Mouse (Mus musculus) heart, embryonic 16.5 days (tissue): ENCODE measurements around the gene Gm26897. TPM values are rescaled to one million over a fixed set of nuclear protein-coding genes. Genes with fewer than 3 reads are reported as not detected.
A peak's percentile ranks its signal among the peaks of the same experiment; 100 is the strongest.

ENCODE experiments used
- ATAC-seq: fragments of 200-750 bp; cut with Nextera tagmentation; replicated peaks from 2 replicates; pipeline ENCODE4 v1.8.0; 2017; ENCODE audit warnings: moderate number of reproducible peaks; ENCODE audit not compliant: insufficient read depth, low FRiP score; ENCODE audit errors: extremely low read depth
- H3K27ac ChIP-seq: fragments of 300-500 bp; sonication (generic); 2 replicates; pipeline ENCODE4 v1.5.1; 2014; ENCODE audit warnings: mild to moderate bottlenecking, low read length, control low read depth, moderate library complexity
- H3K27me3 ChIP-seq: fragments of 300-500 bp; sonication (generic); 2 replicates; pipeline ENCODE4 v1.6.1; 2014; ENCODE audit warnings: low read length, mixed read lengths; ENCODE audit not compliant: control insufficient read depth, insufficient read depth
- H3K36me3 ChIP-seq: fragments of 300-500 bp; sonication (generic); 2 replicates; pipeline ENCODE4 v1.6.1; 2014; ENCODE audit not compliant: control insufficient read depth, insufficient read depth
- H3K4me1 ChIP-seq: fragments of 300-500 bp; sonication (generic); 2 replicates; pipeline ENCODE4 v1.6.1; 2014; ENCODE audit warnings: low read length, mixed read lengths; ENCODE audit not compliant: control insufficient read depth, insufficient read depth
- H3K4me2 ChIP-seq: fragments of 300-500 bp; sonication (generic); 2 replicates; pipeline ENCODE4 v1.6.1; 2014; ENCODE audit warnings: low read depth, mild to moderate bottlenecking, control low read depth, low read length
- H3K4me3 ChIP-seq: fragments of 300-500 bp; sonication (generic); 2 replicates; pipeline ENCODE4 v1.5.1; 2014; ENCODE audit warnings: mild to moderate bottlenecking, control low read depth, low read length
- H3K9ac ChIP-seq: fragments of 300-500 bp; sonication (generic); 2 replicates; pipeline ENCODE4 v1.6.1; 2014; ENCODE audit warnings: low read length, control low read depth
- H3K9me3 ChIP-seq: fragments of 300-500 bp; sonication (generic); replicated peaks from 2 replicates; pipeline ENCODE4 v1.6.1; 2016; ENCODE audit warnings: low read length; ENCODE audit not compliant: control insufficient read depth
- WGBS: fragments of 180-500 bp; shearing (Covaris S2); extraction: QIAGEN DNeasy Blood & Tissue Kit; methylation state at CpG from one replicate; pipeline ENCODE4 v1.1.7; 2014; 5-methylcytosine and 5-hydroxymethylcytosine counted together
- polyA plus RNA-seq: library from polyadenylated mRNA; unstranded; fragments of >200 nt; fragmentation: Nextera tagmentation; extraction: Ambion mirVana; gene quantifications from 2 replicates; pipeline ENCODE4 v1.2.1, GENCODE M21; 2015

Gene Gm26897
- polyA plus RNA-seq, 1 experiment from 2014 or later = not detected

DNA sequence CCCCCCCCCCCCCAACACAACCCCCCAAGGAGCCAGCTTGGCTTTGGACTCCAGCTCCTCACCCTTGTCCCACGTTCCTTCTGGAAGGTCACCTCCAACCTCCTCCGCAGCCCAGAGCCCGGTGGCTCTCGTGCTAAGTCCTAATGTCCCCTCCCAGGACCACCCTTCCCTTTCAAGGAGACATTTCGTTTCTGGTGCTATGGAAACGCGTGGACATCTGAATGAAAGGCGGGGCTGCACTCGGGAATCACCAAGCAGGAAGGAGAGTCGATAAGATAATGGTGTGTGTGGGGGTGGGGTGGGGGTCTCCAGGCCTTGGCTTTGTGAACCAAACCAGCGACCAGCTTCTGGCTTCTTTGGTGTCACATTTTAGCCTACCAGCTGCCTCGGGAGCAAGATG lies 27.9 kb downstream of the Gm26897 start:
- 1% methylated on average over 12 of the region's 12 CpGs for WGBS
- H3K9ac ChIP-seq = peak overlapping the region; percentile 64
- peak overlapping the region; percentile 81 for H3K4me2 ChIP-seq
- no peaks in the 10 kb centered on the region for H3K27me3 ChIP-seq
- H3K27ac ChIP-seq = peak overlapping the region; percentile 46
- H3K9me3 ChIP-seq = no peaks in the 10 kb centered on the region
- no peaks in the 10 kb centered on the region for H3K36me3 ChIP-seq
- H3K4me1 ChIP-seq = peaks cover 14% of the 10 kb centered on the region
- ATAC-seq = peak; percentile 15; the same call in 1 of the 2 replicates
- peak overlapping the region; percentile 46 for H3K4me3 ChIP-seq

DNA sequence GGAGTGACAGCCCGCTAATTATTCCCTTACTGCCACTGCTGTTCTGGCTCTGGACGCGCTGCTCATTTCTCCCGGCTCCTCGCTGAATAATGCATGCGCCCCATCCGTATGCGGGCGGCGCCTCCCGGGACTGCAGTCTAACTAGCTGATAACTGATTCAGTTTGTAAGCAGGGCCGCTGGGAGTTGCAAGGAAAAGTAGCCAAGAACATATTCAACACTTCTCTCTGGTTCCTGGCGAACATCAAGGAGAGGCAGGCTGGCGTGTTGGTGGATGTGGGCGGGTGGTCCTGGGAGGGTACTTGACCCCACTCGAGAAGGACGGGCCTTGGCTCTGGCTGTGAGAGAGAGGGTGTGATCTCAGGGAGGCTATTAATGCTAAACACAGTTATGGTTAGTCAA lies 28.4 kb downstream of the Gm26897 start:
- H3K27me3 ChIP-seq = no peaks in the 10 kb centered on the region
- peak overlapping the region; percentile 46 for H3K4me3 ChIP-seq
- peak; percentile 72 for ATAC-seq
- peak overlapping the region; percentile 46 for H3K27ac ChIP-seq
- H3K4me1 ChIP-seq = peaks cover 14% of the 10 kb centered on the region
- peak overlapping the region; percentile 64; the same call in 1 of the 2 replicates for H3K9ac ChIP-seq
- H3K4me2 ChIP-seq = peak overlapping the region; percentile 81
- H3K36me3 ChIP-seq = no peaks in the 10 kb centered on the region
- 4% methylated on average over 17 of the region's 17 CpGs for WGBS
- H3K9me3 ChIP-seq = no peaks in the 10 kb centered on the region

DNA sequence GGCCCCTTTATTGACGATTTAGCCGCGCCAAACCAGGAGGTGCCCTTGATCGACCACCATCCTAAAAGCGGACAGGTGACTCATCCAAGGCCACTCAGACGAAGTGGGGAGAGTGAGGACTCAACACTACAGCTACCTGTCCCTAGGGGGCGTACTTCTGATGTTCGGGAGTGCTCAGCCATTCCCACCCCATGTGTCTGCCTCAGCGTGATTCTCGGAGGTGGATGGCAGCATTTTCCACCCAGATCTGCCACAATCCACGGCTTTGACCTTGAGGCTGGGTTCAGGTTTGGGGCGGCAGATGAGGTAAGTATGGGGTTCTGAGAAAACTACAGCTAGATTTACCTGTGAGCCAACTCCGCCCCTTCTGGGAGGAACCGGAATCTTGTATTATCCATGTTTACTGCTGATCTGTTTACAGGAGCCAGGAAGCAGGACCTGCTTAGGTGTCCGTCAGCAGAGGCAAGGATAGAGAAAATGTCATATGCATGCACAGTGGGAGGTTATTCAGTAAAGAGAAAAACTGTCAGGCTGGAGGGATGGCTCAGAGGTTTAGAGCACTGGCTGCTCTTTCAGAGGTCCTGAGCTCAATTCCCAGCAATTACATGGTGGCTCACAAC lies 32.1 kb downstream of the Gm26897 start:
- WGBS = 69% methylated on average over 15 of the region's 15 CpGs
- H3K27ac ChIP-seq = no peak overlapping the region
- no peak overlapping the region for H3K9ac ChIP-seq
- no peaks in the 10 kb centered on the region for H3K9me3 ChIP-seq
- no peak overlapping the region for H3K4me2 ChIP-seq
- peaks cover 12% of the 10 kb centered on the region for H3K4me1 ChIP-seq
- no peaks in the 10 kb centered on the region for H3K36me3 ChIP-seq
- ATAC-seq = no peak
- H3K4me3 ChIP-seq = no peak overlapping the region
- no peaks in the 10 kb centered on the region for H3K27me3 ChIP-seq

DNA sequence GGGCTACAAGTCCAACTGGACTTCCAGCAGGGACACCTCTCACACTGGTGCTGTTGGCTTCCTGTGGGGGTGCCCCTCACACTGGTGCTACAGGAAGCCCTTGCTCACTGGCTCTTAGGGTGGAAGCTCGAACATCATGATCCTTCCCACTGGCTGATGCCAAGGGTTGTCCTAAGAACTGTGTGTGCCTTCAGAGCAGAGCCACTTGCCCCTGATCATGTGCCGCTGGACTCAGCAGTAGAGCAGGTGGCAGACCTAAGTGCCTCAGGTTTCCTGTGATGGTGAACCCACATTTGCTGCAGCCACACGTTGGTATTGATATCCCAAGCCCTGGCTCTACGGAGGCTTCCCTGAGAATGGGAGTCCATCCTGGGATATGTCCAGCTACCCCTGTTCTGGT lies 33.0 kb downstream of the Gm26897 start:
- Histone ChIP-seq H3K4me2 (no peak overlapping the region), H3K9ac (no peak overlapping the region), H3K4me1 (peaks cover 3% of the 10 kb centered on the region), H3K4me3 (no peak overlapping the region), H3K9me3 (no peaks in the 10 kb centered on the region), H3K36me3 (no peaks in the 10 kb centered on the region), H3K27ac (no peak overlapping the region), H3K27me3 (no peaks in the 10 kb centered on the region)
- ATAC-seq = no peak
- WGBS = 81% methylated on average over 4 of the region's 4 CpGs

DNA sequence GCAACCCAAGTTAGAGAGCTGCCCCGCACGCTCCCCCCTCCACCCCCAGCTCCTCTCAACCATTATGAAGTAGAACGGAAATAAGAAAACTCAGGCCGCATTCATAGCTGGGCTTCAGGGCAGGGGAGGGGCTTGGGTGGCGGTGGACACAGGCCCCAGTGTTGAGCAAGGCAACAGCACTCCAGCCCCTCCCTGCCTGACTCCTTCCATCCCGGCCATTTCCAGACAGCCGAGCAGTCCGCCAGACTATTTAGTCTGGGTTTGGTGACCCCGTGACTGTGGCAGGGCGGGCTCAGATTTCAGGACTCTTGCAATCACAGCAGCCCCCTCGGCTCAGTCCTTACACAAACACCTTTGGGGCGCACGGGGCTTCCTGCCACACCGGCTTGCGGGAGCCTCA lies 36.5 kb downstream of the Gm26897 start:
- Histone ChIP-seq H3K9me3 (no peaks in the 10 kb centered on the region), H3K27me3 (no peaks in the 10 kb centered on the region), H3K36me3 (no peaks in the 10 kb centered on the region), H3K4me2 (peak overlapping the region; percentile 49), H3K9ac (peak overlapping the region; percentile 19; the same call in 1 of the 2 replicates), H3K27ac (0 out of 2 replicates have a peak overlapping the region, but pooled peaks have one; percentile 44), H3K4me3 (no peak overlapping the region), H3K4me1 (peaks cover 20% of the 10 kb centered on the region)
- peak; percentile 75 for ATAC-seq
- WGBS = 10% methylated on average over 15 of the region's 15 CpGs

DNA sequence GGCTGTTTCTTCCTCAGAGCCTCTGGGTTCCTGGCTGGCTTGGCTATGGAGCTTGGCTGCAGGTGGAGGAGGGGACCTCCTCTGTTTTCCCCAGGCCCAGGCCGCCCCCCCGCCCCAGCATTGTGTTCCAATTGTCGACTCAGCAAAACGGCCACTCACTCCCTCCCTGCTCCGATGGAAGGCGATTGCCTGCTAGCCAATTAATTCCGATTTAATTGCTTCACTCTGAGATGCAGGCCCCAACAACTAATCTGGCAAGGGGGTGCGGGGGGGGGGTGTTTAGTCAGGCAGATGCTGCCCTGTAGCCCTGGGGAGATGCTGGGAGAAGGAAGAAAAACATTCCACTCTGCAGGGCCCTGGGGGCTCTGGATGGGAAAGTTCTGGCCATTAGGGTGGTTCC lies 38.4 kb downstream of the Gm26897 start:
- no peaks in the 10 kb centered on the region for H3K9me3 ChIP-seq
- WGBS = 38% methylated on average over 8 of the region's 8 CpGs
- H3K36me3 ChIP-seq = no peaks in the 10 kb centered on the region
- no peak overlapping the region for H3K4me2 ChIP-seq
- peaks cover 20% of the 10 kb centered on the region for H3K4me1 ChIP-seq
- no peak overlapping the region for H3K9ac ChIP-seq
- ATAC-seq = no peak
- H3K27ac ChIP-seq = peak overlapping the region; percentile 8
- no peak overlapping the region for H3K4me3 ChIP-seq
- H3K27me3 ChIP-seq = no peaks in the 10 kb centered on the region

DNA sequence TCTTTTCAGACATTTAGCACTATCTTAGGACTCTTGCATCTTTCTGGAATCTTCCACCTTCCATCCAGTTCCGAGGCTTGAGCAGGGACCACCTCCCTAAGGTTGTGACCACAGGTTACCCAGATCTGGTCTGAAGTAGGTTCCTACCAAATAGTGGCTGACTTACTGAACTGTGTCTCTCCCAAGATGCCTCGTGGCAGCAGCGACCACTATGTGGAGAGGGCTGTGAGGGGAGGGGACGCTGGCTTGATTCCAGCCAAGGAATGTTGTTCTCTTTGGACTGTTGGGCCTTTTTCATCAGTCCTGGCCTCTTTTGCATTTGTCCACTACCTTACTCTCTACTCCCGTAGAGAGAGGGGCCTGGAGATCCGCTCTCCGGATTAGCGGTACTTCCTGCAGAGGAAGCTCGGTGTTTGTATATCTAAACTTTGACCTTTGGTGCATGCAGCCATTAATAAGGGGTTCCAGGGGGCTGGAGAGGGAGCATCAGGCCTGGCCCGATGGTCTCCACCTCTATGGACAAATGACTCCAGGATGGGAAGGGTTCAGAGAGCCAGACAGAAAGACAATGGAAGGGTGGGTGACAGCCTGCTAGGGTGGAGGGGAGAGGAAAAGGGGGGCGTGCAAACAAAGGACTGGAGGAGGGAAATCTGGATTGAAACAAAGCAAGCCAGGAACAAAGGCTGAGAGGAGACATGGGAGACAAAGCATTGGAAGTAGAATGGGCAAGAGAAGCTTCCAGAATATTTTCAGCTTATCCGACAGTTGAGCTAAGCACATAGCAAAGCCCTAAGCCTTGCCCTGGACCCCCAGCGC lies 39.1 kb downstream of the Gm26897 start:
- WGBS = 55% methylated on average over 13 of the region's 13 CpGs

DNA sequence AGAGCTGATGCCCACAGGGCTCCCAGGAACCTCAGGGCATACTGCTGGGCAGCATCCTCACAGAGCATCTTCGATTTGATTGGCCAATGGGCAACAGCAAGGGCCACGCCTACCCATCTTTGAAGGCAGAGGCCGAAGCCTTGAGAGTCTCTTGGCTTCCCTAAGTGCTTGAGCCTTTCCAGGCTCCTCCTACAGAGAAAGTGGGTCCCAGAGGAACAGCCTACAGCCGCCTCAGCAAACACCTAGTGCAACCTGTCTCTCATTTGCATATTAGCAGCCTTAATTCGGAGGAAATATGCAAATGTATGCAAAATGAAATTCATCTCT lies 39.6 kb downstream of the Gm26897 start:
- 64% methylated on average over 5 of the region's 5 CpGs for WGBS

More for the DNA sequence above, 39.1 kb downstream of the Gm26897 start:
- no peak overlapping the region for H3K4me3 ChIP-seq
- H3K4me1 ChIP-seq = peaks cover 21% of the 10 kb centered on the region
- H3K9me3 ChIP-seq = no peaks in the 10 kb centered on the region
- no peaks in the 10 kb centered on the region for H3K36me3 ChIP-seq
- H3K4me2 ChIP-seq = no peak overlapping the region
- ATAC-seq = peak; percentile 39; the same call in 1 of the 2 replicates
- no peak overlapping the region for H3K9ac ChIP-seq
- H3K27ac ChIP-seq = peak overlapping the region; percentile 32
- no peaks in the 10 kb centered on the region for H3K27me3 ChIP-seq

DNA sequence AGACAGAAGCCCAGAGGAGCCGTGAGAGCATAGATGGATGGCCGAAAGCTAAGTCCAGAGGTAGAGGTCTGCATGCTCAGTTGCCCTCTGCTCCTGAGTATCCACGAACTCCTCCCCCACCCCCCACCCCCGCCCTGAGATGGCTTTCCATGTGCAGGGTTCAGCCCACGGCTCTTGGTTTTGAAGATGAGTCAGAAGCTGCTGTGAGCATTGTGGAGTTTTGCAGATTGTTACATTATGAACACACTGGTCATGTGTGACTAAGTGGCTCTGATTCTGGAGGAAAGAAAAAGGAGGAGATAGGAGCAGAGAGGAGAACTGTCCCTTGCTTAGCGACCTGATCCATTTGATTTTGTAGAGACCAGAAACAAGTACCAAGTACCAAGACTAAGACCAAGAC lies 42.5 kb downstream of the Gm26897 start:
- no peaks in the 10 kb centered on the region for H3K36me3 ChIP-seq
- peaks cover 25% of the 10 kb centered on the region for H3K4me1 ChIP-seq
- ATAC-seq = no peak
- H3K27ac ChIP-seq = no peak overlapping the region
- no peaks in the 10 kb centered on the region for H3K9me3 ChIP-seq
- H3K4me3 ChIP-seq = no peak overlapping the region
- 81% methylated on average over 6 of the region's 6 CpGs for WGBS
- no peaks in the 10 kb centered on the region for H3K27me3 ChIP-seq
- no peak overlapping the region for H3K4me2 ChIP-seq
- no peak overlapping the region for H3K9ac ChIP-seq

More for the DNA sequence above, 39.6 kb downstream of the Gm26897 start:
- Histone ChIP-seq H3K9me3 (no peaks in the 10 kb centered on the region), H3K9ac (no peak overlapping the region), H3K4me1 (peaks cover 25% of the 10 kb centered on the region), H3K36me3 (no peaks in the 10 kb centered on the region), H3K27me3 (no peaks in the 10 kb centered on the region), H3K4me3 (no peak overlapping the region), H3K27ac (0 out of 2 replicates have a peak overlapping the region, but pooled peaks have one; percentile 32), H3K4me2 (no peak overlapping the region)
- no peak for ATAC-seq
